Mouse (Mus musculus): ENCODE results near the gene 4933427D14Rik.

The 4933427D14Rik gene

DNA sequence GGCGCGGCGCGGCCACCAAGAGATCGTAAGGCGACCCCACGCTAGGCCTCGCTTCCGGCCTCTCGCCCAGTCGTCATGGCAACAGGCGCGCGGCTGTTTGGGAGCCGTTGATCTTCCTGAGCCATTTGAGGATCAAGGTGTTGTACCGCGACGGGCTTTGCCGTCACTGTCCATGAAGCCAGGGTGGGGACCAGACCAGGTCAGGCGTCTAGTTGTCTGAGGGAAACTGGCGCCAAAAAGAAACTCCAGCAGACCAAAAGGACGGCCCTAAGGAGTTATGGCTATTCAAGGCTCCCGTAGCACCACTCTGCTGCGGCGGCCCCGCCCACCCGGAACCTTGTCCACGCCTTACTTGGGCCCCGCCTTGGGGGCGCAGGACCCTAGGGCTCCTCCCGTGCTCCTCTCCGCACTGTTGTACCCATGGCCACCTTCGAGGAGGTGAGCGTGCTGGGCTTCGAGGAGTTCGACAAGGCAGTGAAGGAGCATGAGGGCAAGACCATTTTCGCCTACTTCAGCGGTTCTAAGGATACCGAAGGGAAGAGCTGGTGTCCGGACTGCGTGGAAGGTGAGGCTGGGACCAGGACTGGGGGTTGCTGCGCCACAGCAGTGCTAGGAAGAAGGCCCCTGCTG lies at the start of gene 4933427D14Rik, which contains the start of gene Txndc17:
TSS of gene 4933427D14Rik (minus strand) at position 256 of the 630 bp plus-strand sequence.
TSS of gene Txndc17 (plus strand) at position 344 of the 630 bp plus-strand sequence.
- peak; percentile 89 to 91 for DNase-seq

DNA sequence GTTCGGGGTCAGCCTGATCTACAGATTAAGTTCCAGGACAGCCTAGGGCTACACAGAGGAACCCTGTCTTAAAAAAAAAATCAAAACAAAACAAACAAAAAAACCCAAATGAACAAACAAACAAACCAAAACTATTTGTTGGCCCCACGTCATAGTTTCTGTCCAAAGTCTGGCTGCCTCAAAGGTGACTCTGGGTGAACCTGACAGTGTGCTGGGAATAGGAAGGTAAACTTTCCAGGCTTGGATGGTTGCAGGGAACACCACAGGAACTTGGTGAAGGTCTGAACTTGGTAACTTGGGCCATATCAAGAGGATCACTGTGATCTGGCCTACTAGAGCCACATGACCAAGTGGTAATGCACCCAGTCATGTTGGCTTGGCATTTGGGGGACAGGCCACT lies 49.2 kb upstream of the 4933427D14Rik start:
- DNase-seq: no peak

GRCm38 (mm10) chr11:72255629-72256028 lies 48.4 kb upstream of the 4933427D14Rik start:
- DNase-seq: no peak

DNA sequence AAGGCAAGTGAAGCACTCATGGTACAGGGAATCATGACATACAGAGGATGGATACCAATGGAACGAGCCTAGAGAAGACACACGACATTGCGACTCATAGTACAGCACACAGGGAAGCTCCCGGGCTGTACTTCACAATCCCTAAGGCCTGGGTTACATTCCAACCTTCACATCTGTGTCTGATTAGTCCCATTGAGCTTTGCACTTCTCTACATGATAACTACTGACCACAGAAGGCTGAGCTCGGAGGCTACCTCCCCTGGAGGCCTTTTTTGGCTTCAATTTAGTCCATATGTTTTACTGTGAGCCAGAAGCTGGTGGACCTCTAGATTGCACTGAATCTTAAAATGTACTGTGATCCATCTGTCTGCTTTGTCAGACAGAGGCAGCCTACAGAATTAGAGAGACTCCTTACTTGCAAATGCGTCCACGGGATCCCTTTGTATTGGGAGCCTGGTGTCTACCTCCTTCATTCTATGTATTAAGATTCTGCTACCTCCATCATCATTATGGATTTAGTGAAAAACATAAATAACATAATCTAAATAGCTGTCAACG lies 38.0 kb upstream of the 4933427D14Rik start:
- no peak for DNase-seq

GRCm38 (mm10) chr11:72240062-72240860 lies 33.0 kb upstream of the 4933427D14Rik start:
- no peak for DNase-seq

DNA sequence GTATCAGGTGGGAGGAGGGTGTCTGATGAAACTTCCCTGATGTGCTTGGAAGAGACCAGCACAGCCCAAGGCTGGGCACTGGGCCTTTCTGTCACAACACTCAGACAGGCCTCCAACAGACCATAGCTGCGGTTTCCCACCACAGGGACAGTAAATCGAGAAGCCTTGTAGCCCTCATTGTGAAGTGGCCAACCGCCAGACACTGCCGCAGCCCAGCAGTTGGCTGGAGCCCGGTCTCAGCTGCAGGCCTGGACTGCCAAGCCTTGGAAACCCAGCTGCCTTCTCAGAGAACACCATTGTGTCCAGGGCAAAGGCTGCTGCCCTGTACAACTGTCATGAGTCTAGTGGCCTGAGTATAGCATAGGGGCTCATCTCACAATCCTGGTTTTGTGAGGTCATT lies 26.8 kb upstream of the 4933427D14Rik start:
- peak; percentile 6 to 12 for DNase-seq

GRCm38 (mm10) chr11:72232991-72233390 lies 25.7 kb upstream of the 4933427D14Rik start:
- no peak for DNase-seq

- DNase-seq: no peak
Measured at GRCm38 (mm10) chr11:72232068-72232467, 24.8 kb upstream of the 4933427D14Rik start.

DNA sequence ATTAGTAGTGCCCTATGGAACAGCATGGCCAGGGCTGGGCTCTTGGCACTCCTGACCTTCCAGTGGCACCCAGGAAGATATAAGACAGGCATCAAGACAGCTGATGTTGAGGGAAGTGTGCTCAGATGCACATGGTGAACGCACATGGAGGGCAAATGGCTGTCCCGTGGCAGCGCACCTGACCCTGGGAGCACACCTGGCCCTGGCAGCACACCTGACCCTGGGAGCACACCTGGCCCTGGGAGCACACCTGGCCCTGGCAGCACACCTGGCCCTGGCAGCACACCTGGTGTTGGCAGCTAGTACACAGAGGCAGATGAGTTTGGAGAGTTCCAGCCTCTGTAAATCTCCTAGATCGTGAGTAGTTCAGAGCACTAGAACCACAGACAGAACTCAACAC lies 21.3 kb upstream of the 4933427D14Rik start:
- no peak for DNase-seq

DNA sequence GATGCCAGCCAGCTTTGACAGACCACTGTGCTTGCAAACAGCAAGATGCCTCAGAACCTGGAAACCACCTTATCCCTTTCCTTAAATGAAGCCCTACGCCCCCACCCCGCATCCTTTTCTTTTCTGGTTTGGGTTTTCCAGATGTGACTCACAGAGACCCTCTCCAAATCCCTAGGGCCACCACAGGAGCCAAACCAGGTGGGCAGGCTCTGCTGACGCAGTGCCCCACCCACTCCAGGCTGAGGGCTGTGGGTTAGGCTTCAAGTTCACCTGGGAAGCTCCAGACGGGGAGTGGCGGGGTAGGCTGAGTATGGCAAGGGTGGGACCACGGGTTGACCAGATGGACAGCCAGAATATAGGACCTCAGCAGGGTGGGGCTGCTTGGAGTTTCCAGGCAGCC lies 19.6 kb upstream of the 4933427D14Rik start:
- DNase-seq: no peak

DNA sequence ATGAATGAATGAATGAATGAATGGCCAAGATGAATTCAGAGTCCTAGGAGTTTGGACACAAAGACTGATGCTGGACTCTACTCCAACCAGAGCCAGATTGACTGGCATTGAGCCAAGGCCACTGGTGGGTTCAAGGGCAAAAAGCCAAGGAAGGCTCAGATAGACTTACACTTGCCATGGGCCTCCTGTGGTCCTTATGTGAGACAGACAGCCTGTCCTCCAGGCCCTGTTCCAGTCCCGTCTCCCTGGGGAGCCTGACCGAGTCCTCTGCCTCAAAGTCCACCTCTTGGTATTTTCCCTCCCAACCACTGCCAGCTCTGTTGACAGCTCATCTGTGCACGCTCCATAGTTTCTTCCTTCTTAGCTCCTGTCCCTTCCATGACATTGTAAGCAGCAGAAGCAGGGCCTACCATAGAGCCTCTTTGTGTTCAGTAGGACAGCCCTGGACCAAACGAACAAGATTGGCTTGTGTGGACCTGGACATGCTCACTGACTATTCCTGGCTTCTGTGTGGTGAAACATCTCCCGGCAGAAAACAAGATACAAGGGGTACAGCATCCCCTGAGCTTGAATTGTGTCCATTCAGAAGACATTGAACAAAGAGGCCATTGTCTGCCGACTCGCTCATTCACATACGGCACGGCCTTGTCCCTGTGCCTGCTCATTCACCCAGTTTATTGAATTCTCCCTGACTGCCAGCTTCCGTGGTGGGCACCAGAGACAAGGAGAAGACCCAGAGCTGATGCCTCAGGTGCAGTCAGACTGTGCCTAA lies 18.9 kb upstream of the 4933427D14Rik start:
- peak; percentile 58 to 61 for DNase-seq

DNA sequence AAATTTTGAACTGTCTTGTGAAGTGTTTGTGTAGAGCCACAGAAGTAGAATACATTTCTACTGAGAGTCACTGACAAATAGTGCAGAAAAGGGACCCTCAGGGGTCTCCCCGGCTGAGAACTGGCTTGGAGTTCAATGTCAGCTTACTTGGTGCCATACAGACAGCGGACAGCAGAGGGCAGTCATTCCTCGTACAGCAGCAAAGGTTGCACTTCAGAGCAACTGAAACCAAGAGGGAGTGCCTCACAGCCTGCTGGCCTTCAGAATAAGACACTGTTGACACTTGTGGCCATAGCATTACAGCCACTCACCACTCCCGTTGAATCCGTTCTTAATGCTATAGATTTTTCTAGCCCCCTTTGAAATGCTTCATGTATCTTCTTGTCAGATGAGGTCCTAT lies 17.6 kb upstream of the 4933427D14Rik start:
- DNase-seq: peak; percentile 81 to 85

GRCm38 (mm10) chr11:72223414-72223813 lies 16.2 kb upstream of the 4933427D14Rik start:
- DNase-seq: no peak

- DNase-seq: peak; percentile 61 to 62
Measured at GRCm38 (mm10) chr11:72221278-72221677, 14.0 kb upstream of the 4933427D14Rik start.

DNA sequence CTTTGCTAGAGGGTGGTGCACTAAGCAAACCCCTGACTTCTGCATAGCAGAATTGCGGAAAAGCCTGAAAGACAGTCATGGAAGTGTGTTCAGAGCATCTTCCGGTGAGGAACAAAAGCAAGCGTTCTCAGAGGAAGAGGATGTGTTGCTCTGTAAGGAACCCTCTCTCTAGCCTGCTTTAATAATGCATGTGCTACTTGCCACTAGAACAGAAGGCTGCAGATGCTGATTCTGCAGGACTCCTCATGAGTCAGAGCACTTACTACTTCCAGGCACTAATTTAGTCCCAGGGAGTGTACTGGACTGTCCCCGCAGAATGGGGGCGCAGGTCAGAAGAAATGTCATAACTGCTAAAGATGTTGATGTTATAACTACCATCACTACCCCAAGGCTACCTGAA lies 9.9 kb upstream of the 4933427D14Rik start:
- DNase-seq: no peak

GRCm38 (mm10) chr11:72215410-72215797 lies 8.1 kb upstream of the 4933427D14Rik start, which contains the start of gene Med31:
Med31 (minus strand) TSS chr11:72215592.
- peak; percentile 84 to 86 for DNase-seq

DNA sequence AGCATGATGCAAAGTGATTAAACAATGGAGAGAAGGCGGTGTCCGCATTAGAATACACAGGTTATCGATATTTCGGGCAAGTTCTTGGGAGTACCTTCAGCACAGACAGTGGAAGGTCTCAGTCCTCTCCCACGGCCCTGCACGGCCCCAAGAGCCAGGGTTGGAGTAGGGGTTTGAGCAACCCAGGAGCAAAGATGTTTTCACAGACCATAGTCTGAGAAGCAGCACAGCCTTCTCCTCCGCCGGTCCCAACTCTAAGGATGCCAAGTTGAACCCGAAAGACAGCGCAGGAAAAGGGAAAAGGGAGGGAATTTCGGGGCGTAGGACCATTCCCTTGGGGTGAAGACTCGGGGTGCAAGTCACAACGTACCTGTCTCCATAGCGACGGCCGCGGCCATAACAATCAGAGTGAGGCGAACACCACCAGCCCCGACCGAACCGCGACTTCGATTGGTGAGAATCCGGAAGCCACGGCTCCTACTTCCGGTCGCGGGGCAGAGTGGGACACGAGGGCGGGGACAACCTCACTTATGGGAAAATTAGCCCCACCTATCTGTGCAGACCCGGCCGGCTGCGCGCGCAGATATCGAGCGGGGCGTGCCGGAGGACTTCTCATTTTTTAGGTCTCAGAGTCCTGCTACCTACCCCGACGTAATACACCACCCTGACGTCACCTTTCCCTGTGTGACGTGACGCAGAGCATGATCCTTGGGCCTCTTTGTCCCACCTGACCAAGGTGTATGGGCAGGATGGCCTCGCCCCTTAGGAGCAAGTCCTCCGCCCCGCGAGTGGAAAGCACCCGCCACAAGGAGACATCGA lies 7.5 kb upstream of the 4933427D14Rik start:
- DNase-seq: peak; percentile 92 to 94

GRCm38 (mm10) chr11:72207834-72208377 lies 647 bp upstream of the 4933427D14Rik start:
- DNase-seq: no peak

- peak; percentile 34 to 44 for DNase-seq
Measured at GRCm38 (mm10) chr11:72206341-72207203, 687 bp downstream of the 4933427D14Rik start, which contains the start of gene Gm43951. Gm43951 (minus strand) TSS chr11:72206840.

- peak in 1 of 2 experiments; percentile 9 for DNase-seq
Measured at GRCm38 (mm10) chr11:72205256-72205655, 2.0 kb downstream of the 4933427D14Rik start.
